Mouse (Mus musculus) urinary bladder, postnatal 25 days (tissue): ENCODE measurements around the gene Cmss1.
A peak's percentile ranks its signal among the peaks of the same experiment; 100 is the strongest.

Source experiments
- DNase-seq: peaks from one replicate; pipeline ENCODE4 v3.0.0; 2022; ENCODE audit warnings: low spot score

Gene Cmss1

GRCm38 (mm10) chr16:57606444-57607227 is at the start of gene Cmss1:
Gene Cmss1 (minus strand): TSS chr16:57606864.
- DNase-seq, result peak; percentile 79

DNA sequence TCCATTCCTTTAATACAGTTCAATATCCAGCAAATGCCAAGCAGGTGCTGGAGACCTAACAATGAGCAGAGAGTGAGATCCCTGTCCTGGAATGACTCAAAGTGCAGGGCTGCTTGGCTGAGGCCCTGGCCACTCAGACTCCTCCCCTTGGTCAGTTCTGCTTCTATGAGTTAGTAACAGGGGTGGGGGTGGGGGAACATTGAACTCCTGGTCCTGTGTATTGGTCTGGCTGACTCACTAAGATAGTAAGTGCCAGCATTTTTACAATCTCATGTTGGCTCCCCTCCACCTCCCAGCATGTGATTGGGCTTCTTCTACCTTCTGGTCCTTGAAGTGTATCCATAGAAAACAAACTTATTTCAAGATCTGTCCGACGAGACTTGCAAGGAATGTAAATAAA is 43.2 kb upstream of the Cmss1 start:
- DNase-seq, result no peak

DNA sequence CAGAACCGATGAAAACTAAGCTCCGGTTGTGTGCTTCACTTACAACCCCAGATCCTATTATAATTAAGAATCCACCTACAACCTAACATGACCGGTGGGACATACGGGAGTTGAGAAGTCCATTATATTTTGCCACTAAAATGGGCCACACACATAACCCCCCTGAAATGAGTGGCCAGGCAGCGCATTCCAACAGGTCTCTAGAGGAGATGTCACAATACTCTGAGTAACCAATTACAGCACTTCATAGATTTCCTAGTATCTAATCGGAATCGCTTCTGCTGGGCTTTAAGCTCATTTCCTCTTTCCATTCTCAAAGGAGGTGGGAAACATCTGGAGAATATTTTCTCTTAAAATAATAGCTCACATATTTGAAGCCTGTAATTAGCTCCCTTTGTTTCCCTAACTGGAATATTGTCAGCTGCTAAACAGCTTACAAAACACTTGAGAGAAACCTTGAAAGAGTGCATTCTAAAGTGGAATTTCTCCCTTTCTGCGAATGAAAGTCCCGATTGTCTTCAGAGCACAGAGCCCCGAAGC is 34.8 kb upstream of the Cmss1 start:
- no peak for DNase-seq

DNA sequence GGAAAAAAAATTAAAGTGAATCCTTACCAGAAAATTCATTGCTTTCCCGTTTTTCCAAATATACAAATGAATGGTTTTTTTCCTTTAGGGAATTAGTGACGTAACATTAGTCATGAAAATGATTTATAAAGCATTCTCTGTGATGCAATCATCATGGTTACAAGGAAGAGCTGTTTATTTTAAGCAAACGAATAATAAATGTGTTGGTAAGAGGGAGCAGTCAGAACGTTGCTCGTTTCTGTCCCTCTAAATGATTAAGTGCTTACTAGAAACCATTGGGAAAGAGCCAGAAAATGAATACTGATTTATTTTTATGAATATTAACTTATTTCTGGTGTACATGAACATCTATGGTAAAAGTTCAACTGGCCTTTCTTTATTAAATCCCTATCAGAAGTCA is 28.1 kb upstream of the Cmss1 start:
- DNase-seq, result no peak

GRCm38 (mm10) chr16:57634191-57634590 is 27.5 kb upstream of the Cmss1 start:
- DNase-seq, result peak; percentile 69

DNA sequence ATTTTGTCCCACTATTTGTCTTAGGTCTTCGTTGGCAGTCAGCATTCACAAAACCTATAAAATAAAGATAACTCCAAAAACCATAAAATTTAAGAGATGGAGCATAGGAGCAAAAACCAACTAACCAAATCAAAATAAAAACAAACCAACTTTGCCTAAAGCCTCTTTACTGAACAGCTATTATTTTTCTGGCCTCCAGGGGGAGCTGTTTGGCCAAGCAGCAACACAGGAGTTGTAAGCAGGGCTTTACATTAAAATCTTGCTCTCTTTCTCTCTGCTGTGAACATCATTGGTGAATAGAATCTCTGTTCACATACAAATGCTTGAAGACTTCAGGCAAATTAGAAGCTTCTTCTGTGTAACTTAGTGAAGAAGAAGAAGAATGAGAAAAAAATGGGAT is 5.1 kb upstream of the Cmss1 start:
- DNase-seq, result peak; percentile 26

DNA sequence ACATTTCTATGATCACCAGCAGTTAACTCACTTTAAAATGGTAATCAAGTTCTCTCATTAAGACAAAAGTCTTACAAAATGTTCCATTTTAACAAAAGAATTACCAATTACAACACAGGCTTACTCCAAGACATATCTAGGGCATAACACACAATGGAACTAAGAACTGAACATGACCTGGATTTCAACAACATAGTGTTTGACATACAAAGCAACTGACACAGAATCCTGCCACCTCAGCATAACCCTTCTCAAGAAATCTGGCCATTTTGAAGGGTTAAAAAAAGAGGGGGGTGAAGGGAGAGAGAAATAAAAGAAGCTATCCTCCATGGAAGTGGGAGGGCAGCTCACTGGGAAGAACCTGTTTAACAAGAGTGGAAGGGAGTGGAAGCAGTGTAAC is 5.6 kb downstream of the Cmss1 start:
- DNase-seq, result no peak

DNA sequence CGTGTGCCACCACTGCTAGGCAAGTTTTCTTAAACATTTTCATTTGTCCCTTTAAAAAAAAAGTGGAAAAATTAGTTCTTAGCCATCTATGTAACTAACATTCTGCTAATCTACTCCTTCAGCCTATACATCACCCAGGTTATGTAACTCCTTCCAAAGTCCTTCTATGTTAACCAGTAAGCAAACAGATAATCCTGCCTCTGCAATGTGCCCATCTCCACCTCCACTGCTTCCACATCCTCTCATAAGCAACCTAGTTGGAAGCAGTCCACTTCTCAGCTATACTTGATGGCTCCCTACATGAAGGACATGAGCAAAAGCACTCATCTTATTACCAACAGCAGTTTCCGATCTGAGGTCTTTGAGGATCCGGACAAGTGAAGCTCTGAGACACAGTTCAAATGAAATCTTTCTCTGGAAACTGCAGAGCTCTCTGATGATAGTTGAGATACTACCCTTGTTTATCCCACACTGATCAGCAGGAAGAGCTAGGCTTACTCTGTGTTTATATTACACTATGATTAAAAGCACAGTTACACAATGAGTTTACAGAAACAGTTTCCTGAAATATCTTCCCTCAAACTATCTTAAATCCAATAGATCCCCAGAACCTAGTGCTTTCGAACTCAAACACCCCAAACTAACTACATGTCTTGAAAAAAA is 9.2 kb downstream of the Cmss1 start:
- no peak for DNase-seq

DNA sequence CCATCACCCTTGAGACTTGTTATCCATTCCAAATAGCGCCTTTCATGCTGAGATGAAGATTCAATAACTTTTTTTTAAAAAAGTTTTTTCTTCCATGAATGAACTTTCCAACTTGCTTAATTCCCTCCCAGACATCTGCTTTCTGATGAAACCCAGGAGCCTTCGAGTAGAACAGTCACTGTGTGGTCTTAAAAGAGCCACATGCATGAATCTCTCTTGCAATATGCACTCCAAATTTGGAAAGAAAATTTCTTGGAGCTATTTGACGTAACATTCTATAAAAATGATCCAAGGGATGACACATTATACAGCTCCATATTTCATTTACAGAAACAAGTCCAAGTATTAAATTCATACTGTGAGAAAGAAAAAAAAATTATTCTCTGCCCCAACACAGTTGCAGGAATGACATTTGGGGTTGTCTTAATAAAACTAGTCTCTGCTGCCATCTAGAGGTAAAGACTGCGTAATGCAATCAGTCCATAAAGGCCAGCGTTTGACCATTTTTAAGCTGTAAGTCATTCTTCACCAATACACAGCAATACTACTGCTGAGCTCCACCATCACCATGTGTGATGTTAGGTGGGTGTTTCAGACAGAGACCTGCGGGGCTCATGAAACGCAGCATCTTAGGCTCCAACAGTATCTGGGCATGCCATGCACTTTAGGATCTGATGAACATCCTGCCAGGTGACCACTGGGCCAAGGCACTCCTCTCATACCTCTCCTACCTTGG is 13.1 kb downstream of the Cmss1 start:
- DNase-seq, result no peak

- DNase-seq, result no peak
Observed at GRCm38 (mm10) chr16:57585201-57585600, 21.5 kb downstream of the Cmss1 start.

- DNase-seq, result no peak
Observed at GRCm38 (mm10) chr16:57582008-57582407, 24.7 kb downstream of the Cmss1 start.

DNA sequence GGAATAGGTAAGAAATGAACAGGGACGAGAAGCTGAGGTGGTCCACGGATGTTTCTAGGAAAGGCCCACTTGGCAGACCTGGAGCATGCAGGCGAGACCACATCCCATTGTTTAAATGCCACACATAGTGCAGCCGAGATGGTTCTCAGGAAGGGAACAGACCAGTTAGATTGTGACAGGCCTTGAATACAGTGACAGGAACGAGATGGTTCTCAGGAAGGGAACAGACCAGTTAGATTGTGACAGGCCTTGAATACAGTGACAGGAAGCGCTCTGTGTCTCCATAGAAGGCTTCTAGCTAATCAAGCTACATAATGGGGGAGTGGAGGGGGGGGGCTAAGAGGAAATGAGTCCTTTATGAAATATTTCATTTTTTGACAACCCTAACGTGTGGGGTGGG is 26.6 kb downstream of the Cmss1 start:
- no peak for DNase-seq

- no peak for DNase-seq
Observed at GRCm38 (mm10) chr16:57577519-57577918, 29.1 kb downstream of the Cmss1 start.

DNA sequence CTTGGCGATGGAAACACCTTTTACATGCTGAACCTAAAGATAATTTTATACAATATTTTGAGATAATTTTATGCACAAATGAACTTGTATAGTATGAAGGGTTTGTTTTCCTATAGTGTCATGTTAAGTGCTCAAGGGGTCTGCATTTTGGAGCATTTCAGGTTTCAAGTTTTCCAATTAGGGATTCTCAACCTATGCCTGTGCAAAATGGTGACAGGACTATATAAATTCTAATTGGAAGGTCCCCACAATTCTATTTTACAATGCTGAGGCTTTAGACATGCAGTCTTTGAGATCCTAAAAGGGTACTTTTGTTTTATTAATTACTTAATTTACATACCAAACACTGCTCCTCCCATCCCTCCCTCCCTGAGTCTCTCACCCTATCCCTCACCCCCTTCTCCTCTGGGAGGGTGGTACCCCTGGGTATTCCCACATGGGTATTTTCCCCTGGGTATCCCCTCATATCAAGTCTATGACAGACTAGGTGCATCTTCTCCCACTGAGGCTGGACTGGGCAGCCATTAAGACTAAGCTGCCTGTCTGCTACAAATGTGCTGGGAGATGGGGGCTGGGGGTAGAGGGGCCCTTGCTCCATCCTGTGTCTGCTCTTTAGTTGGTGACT is 30.8 kb downstream of the Cmss1 start:
- DNase-seq, result no peak

DNA sequence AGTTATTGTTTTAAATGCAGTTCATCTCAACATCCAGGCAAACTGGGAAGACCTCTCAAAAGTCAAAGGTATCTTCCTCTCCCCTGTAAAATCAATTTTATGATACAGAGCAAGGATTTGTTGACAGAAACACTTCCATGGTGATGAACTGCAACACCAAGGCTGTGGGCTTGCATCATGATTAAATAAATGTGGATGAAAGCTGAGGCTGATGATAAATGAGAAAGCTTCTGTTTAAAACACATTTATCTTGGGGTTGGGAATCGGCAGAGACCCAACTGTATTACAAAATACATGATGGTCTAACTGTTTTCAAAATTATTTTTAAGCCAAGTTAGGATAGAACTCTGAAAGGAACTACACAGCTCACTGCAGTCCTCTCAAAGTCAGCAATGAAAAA is 32.8 kb downstream of the Cmss1 start:
- DNase-seq, result no peak

GRCm38 (mm10) chr16:57570789-57571311 is 35.8 kb downstream of the Cmss1 start:
- no peak for DNase-seq

- no peak for DNase-seq
Observed at GRCm38 (mm10) chr16:57568648-57569404, 37.8 kb downstream of the Cmss1 start.

GRCm38 (mm10) chr16:57566215-57566614 is 40.4 kb downstream of the Cmss1 start:
- no peak for DNase-seq

GRCm38 (mm10) chr16:57564807-57565206 is 41.9 kb downstream of the Cmss1 start:
- DNase-seq, result no peak

GRCm38 (mm10) chr16:57563453-57563852 is 43.2 kb downstream of the Cmss1 start:
- no peak for DNase-seq

- DNase-seq, result no peak
Observed at GRCm38 (mm10) chr16:57560185-57560584, 46.5 kb downstream of the Cmss1 start.
